Mouse (Mus musculus): ENCODE measurements around the gene Olfr1506. TPM values are rescaled to one million over a fixed set of nuclear protein-coding genes. Genes with fewer than 3 reads are reported as not detected.

Olfr1506 gene
- polyA plus RNA-seq (2015; fragmentation: Nextera tagmentation; extraction: Ambion mirVana): not detected in 2 replicates

DNA sequence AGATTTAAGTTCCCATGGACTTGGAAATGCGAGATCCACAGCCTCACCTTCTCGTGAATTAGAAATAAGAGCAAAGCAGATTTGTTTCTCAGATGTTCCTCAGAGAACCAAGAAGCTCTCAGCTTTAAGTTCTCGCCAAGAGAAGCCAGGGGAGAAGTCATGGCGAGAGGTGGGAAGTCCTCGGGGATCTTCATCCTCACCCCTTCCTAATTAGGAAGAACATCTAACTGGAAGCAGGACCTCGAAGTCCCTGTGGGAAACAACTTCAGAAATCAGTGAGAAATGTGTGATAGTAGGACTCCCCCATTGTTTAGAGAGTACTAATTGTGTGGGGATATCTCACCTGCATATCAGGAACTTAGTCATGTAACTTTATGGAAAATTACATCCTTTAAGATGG is at the start of gene Olfr1506:
TSS of gene Olfr1506 (minus strand) at position 101 of the 400 bp plus-strand sequence.

DNA sequence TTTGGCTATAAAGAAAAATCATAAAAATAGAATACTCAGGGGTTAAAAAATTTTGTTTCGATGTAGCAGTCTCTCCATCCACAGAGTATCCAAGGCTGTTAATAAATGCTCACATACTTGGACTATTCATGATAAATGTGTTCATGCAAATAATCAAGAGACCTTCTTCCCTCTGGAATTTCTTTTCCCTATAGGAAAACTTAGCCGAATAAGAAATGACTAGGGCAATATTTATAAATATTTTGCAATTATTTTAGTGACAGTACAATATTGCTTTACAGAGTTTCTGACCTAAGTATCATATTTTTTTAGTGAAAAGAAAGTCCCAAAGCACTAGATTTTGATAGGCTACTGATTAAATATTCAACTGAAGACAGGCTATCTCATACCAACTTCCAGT is 46.6 kb upstream of the Olfr1506 start, which contains the start of gene Olfr1271:
TSS of gene Olfr1271 (minus strand) at position 101 of the 400 bp plus-strand sequence.

DNA sequence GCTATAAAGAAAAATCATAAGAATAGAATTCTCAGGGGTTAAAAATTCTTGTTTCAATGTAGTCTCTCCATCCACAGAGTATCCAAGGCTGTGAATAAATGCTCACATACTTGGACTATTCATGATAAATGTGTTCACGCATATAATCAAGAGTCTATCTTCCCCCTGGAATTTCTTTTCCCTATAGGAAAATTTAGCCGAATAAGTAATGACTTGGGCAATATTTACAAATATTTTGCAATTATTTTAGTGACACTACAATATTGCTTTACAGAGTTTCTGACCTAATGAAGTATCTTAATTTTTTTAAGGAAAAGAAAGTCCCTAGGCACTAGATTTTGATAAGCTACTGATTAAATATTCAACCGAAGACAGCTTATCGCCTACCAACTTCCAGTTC is 33.2 kb upstream of the Olfr1506 start, which contains the start of gene Olfr142:
TSS of gene Olfr142 (minus strand) at position 101 of the 400 bp plus-strand sequence.

Other genes starting within 250 kb of the Olfr1506 start
- gene Olfr1261, start 233.3 kb downstream of the Olfr1506 start, polyA plus RNA-seq (2015; fragmentation: Nextera tagmentation; extraction: Ambion mirVana): not detected in 2 replicates
- not detected in 2 replicates for gene Olfr1262, start 224.3 kb downstream of the Olfr1506 start, polyA plus RNA-seq (2015; fragmentation: Nextera tagmentation; extraction: Ambion mirVana)
- not detected in 2 replicates for gene Olfr1263, start 212.4 kb downstream of the Olfr1506 start, polyA plus RNA-seq (2015; fragmentation: Nextera tagmentation; extraction: Ambion mirVana)
- not detected in 2 replicates for gene Olfr1264, start 198.9 kb downstream of the Olfr1506 start, polyA plus RNA-seq (2015; fragmentation: Nextera tagmentation; extraction: Ambion mirVana)
- not detected in 2 replicates for gene Olfr1265, start 189.2 kb downstream of the Olfr1506 start, polyA plus RNA-seq (2015; fragmentation: Nextera tagmentation; extraction: Ambion mirVana)
- gene Olfr140, start 160.9 kb downstream of the Olfr1506 start, polyA plus RNA-seq (2015; fragmentation: Nextera tagmentation; extraction: Ambion mirVana): not detected in 2 replicates
- gene Olfr1269, start 103.1 kb downstream of the Olfr1506 start, polyA plus RNA-seq (2015; fragmentation: Nextera tagmentation; extraction: Ambion mirVana): not detected in 2 replicates
- not detected in 2 replicates for gene Olfr32, start 82.2 kb downstream of the Olfr1506 start, polyA plus RNA-seq (2015; fragmentation: Nextera tagmentation; extraction: Ambion mirVana)
- gene Olfr1270, start 71.4 kb downstream of the Olfr1506 start, polyA plus RNA-seq (2015; fragmentation: Nextera tagmentation; extraction: Ambion mirVana): not detected in 2 replicates
- gene Olfr142, start 33.1 kb upstream of the Olfr1506 start, polyA plus RNA-seq (2015; fragmentation: Nextera tagmentation; extraction: Ambion mirVana): not detected in 2 replicates
- gene Olfr1271, start 46.5 kb upstream of the Olfr1506 start, polyA plus RNA-seq (2015; fragmentation: Nextera tagmentation; extraction: Ambion mirVana): not detected in 2 replicates
- not detected in 2 replicates for gene Olfr1272, start 68.3 kb upstream of the Olfr1506 start, polyA plus RNA-seq (2015; fragmentation: Nextera tagmentation; extraction: Ambion mirVana)
- gene Gm13769, start 97.7 kb upstream of the Olfr1506 start, polyA plus RNA-seq (2015; fragmentation: Nextera tagmentation; extraction: Ambion mirVana): not detected in 2 replicates
- not detected in 2 replicates for gene Olfr1274-ps, start 174.2 kb upstream of the Olfr1506 start, polyA plus RNA-seq (2015; fragmentation: Nextera tagmentation; extraction: Ambion mirVana)

Measured in urinary bladder, postnatal 0 days (tissue).